Mouse (Mus musculus) lung, embryonic 14.5 days (tissue): ENCODE data around the gene Atmin. TPM values are rescaled to one million over a fixed set of nuclear protein-coding genes. Genes with fewer than 3 reads are reported as not detected.

Experiments used
- ATAC-seq: fragments of 200-750 bp; cut with Nextera tagmentation; 2 replicates; pipeline ENCODE4 v1.8.0; 2017; ENCODE audit warnings: mild to moderate bottlenecking, moderate TSS enrichment, moderate library complexity; ENCODE audit not compliant: insufficient read depth
- DNase-seq: peaks from one replicate; pipeline ENCODE4 v3.0.0-alpha.2; 2015
- H3K27ac ChIP-seq: fragments of 300-500 bp; sonication (generic); 2 replicates; pipeline ENCODE4 v1.5.1; 2014; ENCODE audit warnings: low read depth, mild to moderate bottlenecking, moderate library complexity
- H3K27me3 ChIP-seq: fragments of 300-500 bp; sonication (generic); 2 replicates; pipeline ENCODE4 v1.6.1; 2014; ENCODE audit warnings: low read length, control low read depth; ENCODE audit not compliant: insufficient read depth
- H3K36me3 ChIP-seq: fragments of 300-500 bp; sonication (generic); 2 replicates; pipeline ENCODE4 v1.6.1; 2014; ENCODE audit warnings: control low read depth; ENCODE audit not compliant: insufficient read depth
- H3K4me1 ChIP-seq: fragments of 300-500 bp; sonication (generic); 2 replicates; pipeline ENCODE4 v1.6.1; 2014; ENCODE audit warnings: antibody characterized with exemption, control low read depth; ENCODE audit not compliant: insufficient read depth
- H3K4me2 ChIP-seq: fragments of 300-500 bp; sonication (generic); 2 replicates; pipeline ENCODE4 v1.6.1; 2014; ENCODE audit warnings: mild to moderate bottlenecking
- H3K4me3 ChIP-seq: fragments of 300-500 bp; sonication (generic); 2 replicates; pipeline ENCODE4 v1.5.1; 2014; ENCODE audit warnings: low read depth, low read length
- H3K9ac ChIP-seq: fragments of 300-500 bp; sonication (generic); 2 replicates; pipeline ENCODE4 v1.6.1; 2014
- H3K9me3 ChIP-seq: fragments of 300-500 bp; sonication (generic); 2 replicates; pipeline ENCODE4 v1.6.1; 2016; ENCODE audit warnings: low read depth, low read length, control low read depth
- CTCF ChIP-seq: IDR thresholded peaks from 2 replicates; pipeline ENCODE4 v1.5.1; 2016; ENCODE audit warnings: antibody characterized with exemption, low read depth
- WGBS: fragments of 180-500 bp; shearing (Covaris S2); extraction: QIAGEN DNeasy Blood & Tissue Kit; methylation state at CpG from one replicate; pipeline ENCODE4 v1.1.7; 2014; 5-methylcytosine and 5-hydroxymethylcytosine counted together
- polyA plus RNA-seq: library from polyadenylated mRNA; unstranded; fragments of >200 nt; fragmentation: Nextera tagmentation; extraction: Ambion mirVana; gene quantifications from 2 replicates; pipeline ENCODE4 v1.2.1, GENCODE M21; 2014

The Atmin gene
- polyA plus RNA-seq, result 15.4 and 15.8 TPM in 2 replicates

GRCm38 (mm10) chr8:116943161-116943554 lies at the start of gene Atmin:
Gene Atmin, plus strand, starts transcription at chr8:116943393.
- ATAC-seq (peak; percentile 89), DNase-seq (peak; percentile 96)
- 0 out of 2 replicates have a peak, but pooled peaks cover 13% of the 10 kb centered on the region for H3K36me3 ChIP-seq
- peak within 1 kb of the TSS; percentile 95 for H3K4me3 ChIP-seq
- TF ChIP-seq CTCF, result peak; percentile 37; the same call in 1 of the 2 replicates
- under 1% methylated on average over 46 of the region's 46 CpGs for WGBS
- H3K27me3 ChIP-seq, result no peaks in the 10 kb centered on the region
- H3K27ac ChIP-seq, result no peak within 1 kb of the TSS
- H3K4me2 ChIP-seq, result peak within 1 kb of the TSS; percentile 96
- H3K9me3 ChIP-seq, result no peaks in the 10 kb centered on the region
- 0 out of 2 replicates have a peak, but pooled peaks cover 4% of the 10 kb centered on the region for H3K4me1 ChIP-seq
- peak within 1 kb of the TSS; percentile 89 for H3K9ac ChIP-seq

- 44% methylated on average over 11 of the region's 11 CpGs for WGBS
- Histone ChIP-seq H3K4me1 (no peaks in the 10 kb centered on the region), H3K27ac (no peak overlapping the region), H3K9ac (no peak overlapping the region), H3K4me3 (no peak overlapping the region), H3K27me3 (no peaks in the 10 kb centered on the region), H3K9me3 (no peaks in the 10 kb centered on the region), H3K4me2 (no peak overlapping the region), H3K36me3 (peaks cover 19% of the 10 kb centered on the region; the same call in 1 of the 2 replicates)
- ATAC-seq (no peak), DNase-seq (peak; percentile 2)
- TF ChIP-seq CTCF, result no peak
These were observed 49.3 kb upstream of the Atmin start for GRCm38 (mm10) chr8:116893938-116894337.

- Histone ChIP-seq H3K4me2 (no peak overlapping the region), H3K4me1 (no peaks in the 10 kb centered on the region), H3K27ac (no peak overlapping the region), H3K4me3 (no peak overlapping the region), H3K9me3 (no peaks in the 10 kb centered on the region), H3K9ac (no peak overlapping the region), H3K27me3 (no peaks in the 10 kb centered on the region), H3K36me3 (peaks cover 10% of the 10 kb centered on the region; the same call in 1 of the 2 replicates)
- no peak for TF ChIP-seq CTCF
- DNase-seq, result no peak
- no peak for ATAC-seq
- WGBS, result 71% methylated on average over 6 of the region's 6 CpGs
These were observed 47.7 kb upstream of the Atmin start for GRCm38 (mm10) chr8:116895521-116895920.

- Histone ChIP-seq H3K4me1 (no peaks in the 10 kb centered on the region), H3K4me2 (no peak overlapping the region), H3K9me3 (no peaks in the 10 kb centered on the region), H3K27ac (no peak overlapping the region), H3K4me3 (no peak overlapping the region), H3K27me3 (no peaks in the 10 kb centered on the region), H3K36me3 (peaks cover 27% of the 10 kb centered on the region), H3K9ac (no peak overlapping the region)
- TF ChIP-seq CTCF, result no peak
- ATAC-seq, result no peak
- DNase-seq, result no peak
- WGBS, result 92% methylated on average over 4 of the region's 4 CpGs
These were observed 38.5 kb upstream of the Atmin start for GRCm38 (mm10) chr8:116904736-116905135.

GRCm38 (mm10) chr8:116905252-116905651 lies 37.9 kb upstream of the Atmin start:
- no peak for TF ChIP-seq CTCF
- no peaks in the 10 kb centered on the region for H3K4me1 ChIP-seq
- no peak overlapping the region for H3K9ac ChIP-seq
- peaks cover 32% of the 10 kb centered on the region for H3K36me3 ChIP-seq
- no peak for ATAC-seq
- no peaks in the 10 kb centered on the region for H3K27me3 ChIP-seq
- no peak overlapping the region for H3K4me3 ChIP-seq
- H3K9me3 ChIP-seq, result no peaks in the 10 kb centered on the region
- DNase-seq, result no peak
- H3K4me2 ChIP-seq, result no peak overlapping the region
- 84% methylated on average over 4 of the region's 4 CpGs for WGBS
- no peak overlapping the region for H3K27ac ChIP-seq

- no peaks in the 10 kb centered on the region for H3K27me3 ChIP-seq
- ATAC-seq (no peak), DNase-seq (no peak)
- no peak overlapping the region for H3K4me3 ChIP-seq
- H3K36me3 ChIP-seq, result peaks cover 37% of the 10 kb centered on the region
- WGBS, result 95% methylated on average over 4 of the region's 4 CpGs
- H3K27ac ChIP-seq, result no peak overlapping the region
- H3K4me1 ChIP-seq, result no peaks in the 10 kb centered on the region
- H3K9ac ChIP-seq, result no peak overlapping the region
- H3K9me3 ChIP-seq, result no peaks in the 10 kb centered on the region
- TF ChIP-seq CTCF, result no peak
- no peak overlapping the region for H3K4me2 ChIP-seq
These were observed 37.4 kb upstream of the Atmin start for GRCm38 (mm10) chr8:116905836-116906235.

- DNase-seq (no peak), ATAC-seq (peak; percentile 59)
- H3K9ac ChIP-seq, result peak overlapping the region; percentile 74
- peak overlapping the region; percentile 77 for H3K4me3 ChIP-seq
- TF ChIP-seq CTCF, result no peak
- no peaks in the 10 kb centered on the region for H3K4me1 ChIP-seq
- H3K4me2 ChIP-seq, result peak overlapping the region; percentile 63
- H3K36me3 ChIP-seq, result peaks cover 23% of the 10 kb centered on the region
- under 1% methylated on average over 22 of the region's 22 CpGs for WGBS
- no peaks in the 10 kb centered on the region for H3K27me3 ChIP-seq
- peak overlapping the region; percentile 84 for H3K27ac ChIP-seq
- no peaks in the 10 kb centered on the region for H3K9me3 ChIP-seq
These were observed 22.2 kb upstream of the Atmin start for GRCm38 (mm10) chr8:116921005-116921336.
